Mouse (Mus musculus) G1E (cell line): ENCODE measurements around the gene Cep152.

Experiments used
- CTCF ChIP-seq: IDR thresholded peaks from 2 replicates; pipeline ENCODE4 v1.5.1; 2012; ENCODE audit warnings: low read depth, low read length, inconsistent platforms, mixed read lengths
- GATA1 ChIP-seq: IDR thresholded peaks from 2 replicates; pipeline ENCODE4 v1.6.1; 2012; ENCODE audit warnings: borderline replicate concordance, low read length, inconsistent platforms, mixed read lengths
- TAL1 ChIP-seq: conservative IDR thresholded peaks from 2 replicates; pipeline ENCODE4 v1.6.1; 2012; ENCODE audit warnings: low read depth, low read length, inconsistent platforms, mixed read lengths

DNA sequence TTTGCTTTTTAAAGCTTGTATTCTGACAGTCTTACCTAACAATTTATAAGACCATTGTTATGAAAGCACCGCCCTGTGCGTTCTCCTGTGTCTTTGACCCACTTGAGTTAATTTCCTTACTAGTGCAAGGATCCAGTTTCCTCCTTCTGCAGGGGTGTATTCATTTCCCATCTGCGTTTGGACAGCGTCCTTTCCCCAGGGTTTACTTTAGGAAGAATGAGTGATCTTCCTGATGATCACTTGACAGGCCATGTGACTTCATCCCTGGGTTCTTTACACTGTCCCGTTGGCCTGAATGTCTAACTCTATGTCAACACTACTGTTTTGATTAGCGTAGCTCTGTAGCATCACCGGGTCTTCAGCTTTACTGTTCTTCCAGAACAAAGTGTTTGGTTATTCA, 12.4 kb upstream of the Cep152 start:
- TF ChIP-seq CTCF (no peak), GATA1 (no peak), TAL1 (no peak)
